Mouse (Mus musculus) adipocyte (in vitro differentiated cells): Measurements from ENCODE around the gene Eya4.

Source experiments
- DNase-seq: peaks from one replicate; pipeline ENCODE4 v3.0.0-alpha.2; 2016; ENCODE audit warnings: low spot score

Gene Eya4

DNA sequence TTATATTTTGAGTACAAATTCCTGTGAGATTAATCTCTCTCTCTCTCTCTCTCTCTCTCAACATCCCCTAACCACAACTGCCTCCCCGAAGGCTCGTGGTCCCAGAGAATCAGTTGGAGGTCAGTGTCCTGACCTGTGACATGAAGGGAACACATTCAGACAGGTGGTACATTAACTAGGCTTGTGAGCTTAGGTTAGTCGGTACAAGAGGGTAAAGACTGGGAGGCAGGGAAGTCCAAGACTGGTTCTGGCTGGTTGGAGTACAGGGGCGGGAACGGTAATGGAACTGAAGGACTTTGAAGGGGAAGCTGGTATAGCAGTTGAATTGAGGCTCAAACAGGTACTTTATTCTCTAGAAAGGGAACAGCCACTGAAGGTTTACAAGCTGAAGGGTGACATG lies 287.9 kb downstream of the Eya4 start:
- no peak for DNase-seq

DNA sequence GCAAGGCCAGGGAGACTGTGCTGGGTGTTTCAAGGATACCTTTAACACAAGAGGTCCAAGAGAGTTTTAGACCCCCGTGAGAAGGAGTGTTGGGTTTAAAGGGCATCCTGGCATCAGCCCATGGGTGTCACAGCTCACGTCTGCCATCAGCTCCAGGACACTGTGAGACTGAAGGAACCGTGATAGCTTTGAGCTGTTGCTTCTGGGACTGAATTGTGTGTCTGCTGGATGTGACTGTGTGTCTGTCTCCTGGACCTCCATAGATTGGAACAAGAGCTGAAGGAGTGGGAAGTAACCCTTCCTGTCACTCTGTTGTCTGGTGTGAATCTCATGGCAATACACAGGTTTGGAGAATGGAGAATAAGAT lies 289.9 kb downstream of the Eya4 start:
- DNase-seq, result no peak

DNA sequence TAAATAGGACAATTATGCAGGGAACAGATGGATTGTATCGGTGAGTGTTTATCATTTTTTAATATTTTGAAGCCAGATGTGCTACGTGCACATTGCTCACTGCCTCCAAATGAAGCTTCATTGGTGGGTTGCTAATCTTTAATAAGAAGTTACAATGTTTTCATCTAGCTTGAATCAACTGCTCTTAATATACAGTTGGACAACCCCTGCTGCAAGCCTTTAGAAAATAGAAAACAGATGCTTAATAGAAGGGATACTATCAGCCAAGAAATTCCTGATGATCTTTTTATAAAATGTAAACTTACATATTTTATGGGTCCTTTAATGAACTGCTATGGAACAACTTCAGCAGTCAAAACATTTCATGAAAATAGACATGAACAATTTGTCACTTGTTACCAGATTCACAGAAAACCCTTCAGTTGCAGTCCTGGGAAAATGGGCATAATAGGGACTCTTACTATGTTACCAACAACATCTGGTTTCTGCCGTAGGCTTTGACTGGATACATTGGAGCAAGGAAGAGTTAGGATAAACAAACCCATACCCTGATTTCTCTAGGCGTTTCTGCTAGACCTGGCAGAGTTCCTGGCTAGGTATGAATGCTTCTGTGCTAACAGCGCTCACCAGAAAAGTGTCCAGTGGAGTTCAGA lies 290.4 kb downstream of the Eya4 start:
- DNase-seq, result no peak

DNA sequence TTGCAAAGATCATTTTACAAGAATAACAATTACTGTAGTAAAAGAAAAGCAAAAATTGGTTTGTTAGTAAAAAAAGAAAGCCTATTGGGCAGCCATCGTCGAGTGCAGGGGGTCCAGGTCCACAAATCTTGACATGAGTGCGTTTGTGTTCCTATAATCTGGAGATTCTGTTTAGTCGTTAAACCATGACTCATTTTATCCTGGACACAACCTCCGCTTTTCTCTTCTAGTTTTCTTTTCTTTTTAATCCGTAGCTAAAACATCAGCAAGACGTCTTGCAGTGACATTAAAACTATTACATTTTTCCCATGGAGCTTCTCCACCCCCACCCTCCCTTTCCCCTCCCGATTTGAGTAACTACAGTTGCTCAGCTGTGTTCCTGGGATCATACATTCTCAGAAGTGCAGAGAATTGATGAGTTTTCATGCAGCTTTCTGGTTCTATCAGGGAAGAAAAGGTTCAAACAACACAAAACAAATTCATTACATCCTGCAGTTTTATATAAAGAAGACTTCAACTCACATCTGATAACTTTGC lies 297.1 kb downstream of the Eya4 start:
- DNase-seq, result no peak
